Mouse (Mus musculus) spleen, adult 2 months (tissue): ENCODE measurements around the gene Fbxo42. TPM values are rescaled to one million over a fixed set of nuclear protein-coding genes. Genes with fewer than 3 reads are reported as not detected.
A peak's percentile ranks its signal among the peaks of the same experiment; 100 is the strongest.

Source experiments
- DNase-seq, 2 experiments: peaks; one replicate each; pipeline versions ENCODE4 v3.0.0 to v3.0.0-alpha.2; 2012 to 2021; ENCODE audit warnings: low spot score in 2 of 2, low read depth in 1 of 2
- H3K27ac ChIP-seq: fragments of 200-500 bp; 2 replicates; pipeline ENCODE4 v1.5.1; 2012; ENCODE audit warnings: low read length, inconsistent platforms; ENCODE audit not compliant: insufficient read depth
- H3K27me3 ChIP-seq: fragments of 200-500 bp; 2 replicates; pipeline ENCODE4 v1.6.1; 2012; ENCODE audit warnings: mild to moderate bottlenecking, moderate library complexity, low read length, inconsistent platforms; ENCODE audit not compliant: control insufficient read depth, insufficient read depth
- H3K36me3 ChIP-seq: fragments of 200-500 bp; 2 replicates; pipeline ENCODE4 v1.6.1; 2012; ENCODE audit warnings: mild to moderate bottlenecking, low read length, inconsistent platforms; ENCODE audit not compliant: control insufficient read depth, insufficient read depth
- H3K4me1 ChIP-seq: fragments of 200-500 bp; 2 replicates; pipeline ENCODE4 v1.6.1; 2011; ENCODE audit warnings: inconsistent platforms; ENCODE audit not compliant: control insufficient read depth, insufficient read depth, insufficient read length
- H3K4me3 ChIP-seq: fragments of 200-500 bp; 2 replicates; pipeline ENCODE4 v1.5.1; 2011; ENCODE audit warnings: mild to moderate bottlenecking, inconsistent platforms; ENCODE audit not compliant: insufficient read depth, insufficient read length; ENCODE audit errors: extremely low read depth
- CTCF ChIP-seq: fragments of 200-500 bp; IDR thresholded peaks from 2 replicates; pipeline ENCODE4 v1.5.1; 2011; ENCODE audit warnings: mild to moderate bottlenecking, inconsistent platforms; ENCODE audit not compliant: insufficient read depth, insufficient read length, insufficient replicate concordance; ENCODE audit errors: extremely low read depth
- POLR2A ChIP-seq: fragments of 200-500 bp; IDR thresholded peaks from 2 replicates; pipeline ENCODE4 v1.6.1; 2011; ENCODE audit warnings: low read depth, low read length, inconsistent platforms
- WGBS: fragments of 180-500 bp; shearing (Covaris S2); methylation state at CpG from one replicate; pipeline ENCODE4 v1.1.7; 2018; 5-methylcytosine and 5-hydroxymethylcytosine counted together
- polyA plus RNA-seq: library from polyadenylated mRNA; depleted of rRNA; stranded (reverse); fragments of >200 nt; gene quantifications from 2 replicates; pipeline ENCODE4 v1.2.3, GENCODE M21; 2012

The Fbxo42 gene
- polyA plus RNA-seq, 1 experiment, result 13.7 TPM

DNA sequence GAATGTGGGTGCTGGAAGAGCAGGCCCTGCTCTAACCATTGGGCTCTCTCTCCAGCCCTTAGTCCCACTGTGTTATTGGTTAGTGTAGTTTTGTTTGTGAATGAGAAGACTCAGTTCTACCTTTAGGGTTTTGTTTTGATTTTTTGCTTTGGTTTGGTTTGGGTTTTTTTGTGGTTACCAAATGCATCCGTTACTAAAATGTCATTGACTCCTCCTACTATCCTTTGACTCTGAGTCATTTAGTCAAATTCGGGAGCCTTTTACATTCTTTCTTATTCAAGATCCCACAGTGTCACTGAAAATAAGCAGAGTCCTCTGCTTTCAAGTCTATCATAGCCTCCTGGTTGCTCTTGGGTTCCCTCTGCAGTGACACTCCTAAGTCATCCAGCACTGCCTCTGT is 36.2 kb downstream of the Fbxo42 start:
- WGBS, result 69% methylated on average over 2 of the region's 2 CpGs
- Histone ChIP-seq H3K36me3 (peaks cover 10% of the 10 kb centered on the region), H3K4me3 (no peak overlapping the region), H3K27me3 (no peaks in the 10 kb centered on the region), H3K4me1 (no peaks in the 10 kb centered on the region), H3K27ac (no peak overlapping the region)
- no peak for TF ChIP-seq CTCF
- TF ChIP-seq POLR2A, result no peak
- peak in 1 of 2 experiments; percentile 2 for DNase-seq

DNA sequence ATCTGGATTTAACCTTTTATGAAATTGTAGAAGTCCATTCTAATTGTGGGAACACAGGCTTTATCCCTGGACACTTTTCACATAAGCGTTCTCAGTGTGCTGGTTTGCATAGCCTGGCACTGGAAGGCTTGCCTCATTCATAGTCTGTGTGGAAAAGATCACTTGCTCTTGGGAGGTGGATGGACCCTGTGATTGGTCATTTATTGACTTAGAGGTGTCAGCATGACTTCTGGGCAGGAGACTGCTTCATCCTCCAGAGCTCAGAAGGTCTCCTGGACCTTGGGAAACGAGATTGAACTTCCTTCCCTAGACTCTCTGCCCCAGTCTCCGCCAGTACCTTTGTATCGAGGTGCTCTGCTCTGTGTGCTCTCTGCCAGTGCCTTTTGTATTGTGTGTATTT is 36.7 kb downstream of the Fbxo42 start:
- DNase-seq, result no peak
- 93% methylated on average over 4 of the region's 4 CpGs for WGBS
- TF ChIP-seq CTCF (no peak), POLR2A (no peak)

DNA sequence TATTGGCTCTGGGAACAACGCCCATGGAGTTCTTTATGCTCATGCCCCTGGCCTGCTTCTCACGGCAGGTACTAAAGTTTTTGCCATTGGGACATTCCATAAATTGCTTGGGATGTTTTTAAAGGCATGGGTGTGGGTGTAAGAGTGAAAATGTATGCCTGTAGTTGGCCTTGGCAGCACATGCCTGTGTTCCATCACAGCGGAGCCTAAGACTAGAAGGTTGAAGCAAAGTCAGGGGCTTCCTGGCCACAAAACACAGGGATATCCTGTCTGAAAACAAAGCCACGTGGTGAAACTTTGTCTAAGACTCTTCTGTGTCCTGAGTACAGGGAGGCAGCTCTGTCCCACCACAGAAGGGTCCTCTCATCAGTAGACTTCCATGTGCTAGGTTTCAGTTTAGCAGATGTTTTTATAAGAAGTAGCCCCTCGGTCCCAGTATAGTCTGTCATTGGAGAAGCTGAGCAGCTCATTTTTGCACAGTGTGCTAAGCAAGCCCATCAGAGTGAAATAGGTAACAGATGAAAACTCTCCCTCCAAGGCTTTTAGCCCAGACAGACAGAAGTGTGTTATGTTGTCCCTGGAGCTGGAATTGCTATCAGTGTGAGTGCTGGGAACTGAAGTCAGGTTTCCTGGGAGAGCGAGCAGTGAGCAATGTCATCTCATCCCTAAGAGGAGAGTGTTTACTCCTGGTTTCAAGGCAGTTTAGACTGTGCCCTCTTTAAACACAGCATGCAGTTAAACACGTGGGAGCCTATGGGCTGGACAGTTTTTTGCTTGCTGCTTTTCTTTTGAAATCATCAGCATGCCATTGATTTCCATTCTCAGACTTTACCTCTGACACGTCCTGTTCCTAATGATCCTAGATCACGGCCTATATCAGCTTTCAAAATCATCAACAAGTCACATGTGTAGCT is 39.5 kb downstream of the Fbxo42 start:
- no peak overlapping the region for H3K4me3 ChIP-seq
- no peaks in the 10 kb centered on the region for H3K27me3 ChIP-seq
- no peak for DNase-seq
- H3K27ac ChIP-seq, result no peak overlapping the region
- TF ChIP-seq CTCF, result no peak
- TF ChIP-seq POLR2A, result no peak
- no peaks in the 10 kb centered on the region for H3K4me1 ChIP-seq
- peaks cover 5% of the 10 kb centered on the region for H3K36me3 ChIP-seq
- 78% methylated on average over 9 of the region's 9 CpGs for WGBS

More for the DNA sequence above, 36.7 kb downstream of the Fbxo42 start:
- no peaks in the 10 kb centered on the region for H3K27me3 ChIP-seq
- peaks cover 10% of the 10 kb centered on the region for H3K36me3 ChIP-seq
- no peak overlapping the region for H3K4me3 ChIP-seq
- no peaks in the 10 kb centered on the region for H3K4me1 ChIP-seq
- no peak overlapping the region for H3K27ac ChIP-seq

DNA sequence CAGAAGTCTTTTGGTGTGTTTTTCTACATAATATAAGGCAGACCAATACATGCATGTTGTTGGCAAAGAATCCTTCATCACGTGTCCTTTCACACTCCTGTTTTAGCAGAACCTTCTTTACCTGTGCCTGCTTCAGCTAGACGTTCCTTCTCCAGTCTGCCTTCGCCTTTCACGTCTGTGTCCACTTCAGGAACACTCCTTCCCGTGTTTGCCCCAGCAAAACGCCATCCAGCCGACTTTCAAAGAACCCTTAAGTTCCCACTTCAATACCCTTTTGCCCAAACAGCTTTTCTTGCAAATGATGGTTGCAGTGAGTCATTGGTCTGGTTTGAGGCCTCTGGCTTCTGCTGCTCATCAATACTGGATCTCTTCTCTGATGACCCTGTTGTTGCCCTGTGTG is 43.6 kb downstream of the Fbxo42 start:
- Histone ChIP-seq H3K27me3 (no peaks in the 10 kb centered on the region), H3K4me3 (no peak overlapping the region), H3K36me3 (peaks cover 13% of the 10 kb centered on the region), H3K4me1 (no peaks in the 10 kb centered on the region), H3K27ac (no peak overlapping the region)
- WGBS, result 94% methylated on average over 7 of the region's 7 CpGs
- no peak for DNase-seq
- no peak for TF ChIP-seq CTCF
- TF ChIP-seq POLR2A, result no peak

DNA sequence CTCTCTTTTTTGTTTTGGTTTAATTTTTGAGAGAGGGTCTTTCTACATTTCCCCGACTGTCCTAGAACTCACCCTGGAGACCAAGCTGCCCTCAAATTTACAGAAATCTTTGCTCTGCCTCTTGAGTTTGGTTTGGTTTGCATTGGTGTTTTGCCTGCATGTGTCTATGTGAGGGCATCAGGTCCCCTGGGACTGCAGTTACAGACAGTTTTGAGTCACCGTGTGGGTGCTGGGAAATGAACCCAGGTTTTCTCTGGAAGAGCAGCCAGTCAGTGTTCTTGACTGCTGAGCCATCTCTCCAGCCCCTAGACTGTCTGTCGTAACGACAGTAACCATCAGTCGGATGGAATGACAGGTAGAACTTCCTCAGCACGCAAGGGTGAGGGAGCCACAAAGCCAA is 46.8 kb downstream of the Fbxo42 start:
- Histone ChIP-seq H3K36me3 (peaks cover 31% of the 10 kb centered on the region), H3K4me3 (no peak overlapping the region), H3K4me1 (no peaks in the 10 kb centered on the region), H3K27ac (no peak overlapping the region), H3K27me3 (no peaks in the 10 kb centered on the region)
- no peak for TF ChIP-seq CTCF
- no peak for TF ChIP-seq POLR2A
- DNase-seq, result no peak
- WGBS, result 88% methylated on average over 6 of the region's 6 CpGs

DNA sequence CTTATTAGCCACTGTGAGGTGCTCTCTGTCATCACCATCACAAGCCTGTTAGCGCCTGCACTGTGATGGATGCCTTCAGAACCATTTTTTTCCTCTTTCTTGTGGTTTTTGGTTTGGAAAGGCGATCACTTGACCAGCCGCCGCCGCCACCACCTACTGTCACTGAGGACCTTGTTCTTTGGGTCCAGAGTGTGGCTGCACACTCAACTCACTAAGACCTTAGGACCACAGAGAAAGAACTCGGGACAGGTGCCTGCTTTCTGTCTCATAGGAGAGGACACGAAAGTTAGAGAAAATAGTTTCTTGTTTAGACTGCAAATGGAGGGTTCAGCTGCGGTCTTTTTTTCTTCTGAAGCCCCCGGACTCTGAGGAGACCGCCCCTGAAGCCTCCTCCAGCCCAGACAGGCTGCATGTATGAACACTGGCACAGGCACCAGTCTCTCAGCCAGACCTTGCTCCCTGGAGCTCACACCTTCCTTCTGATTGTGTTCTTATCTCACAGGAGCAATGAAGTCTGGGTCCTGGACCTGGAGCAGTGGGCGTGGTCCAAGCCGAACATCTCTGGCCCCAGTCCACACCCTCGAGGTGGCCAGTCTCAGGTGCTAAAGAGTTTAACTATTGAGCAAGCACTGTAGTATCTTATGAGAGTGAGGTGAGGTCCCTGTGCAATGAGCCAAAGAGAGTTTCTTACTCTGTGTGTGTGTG is 49.4 kb downstream of the Fbxo42 start:
- no peak for TF ChIP-seq CTCF
- TF ChIP-seq POLR2A, result no peak
- H3K4me3 ChIP-seq, result no peak overlapping the region
- peaks cover 44% of the 10 kb centered on the region for H3K36me3 ChIP-seq
- H3K27ac ChIP-seq, result no peak overlapping the region
- DNase-seq, result no peak
- 96% methylated on average over 13 of the region's 13 CpGs for WGBS
- no peaks in the 10 kb centered on the region for H3K27me3 ChIP-seq
- no peaks in the 10 kb centered on the region for H3K4me1 ChIP-seq

DNA sequence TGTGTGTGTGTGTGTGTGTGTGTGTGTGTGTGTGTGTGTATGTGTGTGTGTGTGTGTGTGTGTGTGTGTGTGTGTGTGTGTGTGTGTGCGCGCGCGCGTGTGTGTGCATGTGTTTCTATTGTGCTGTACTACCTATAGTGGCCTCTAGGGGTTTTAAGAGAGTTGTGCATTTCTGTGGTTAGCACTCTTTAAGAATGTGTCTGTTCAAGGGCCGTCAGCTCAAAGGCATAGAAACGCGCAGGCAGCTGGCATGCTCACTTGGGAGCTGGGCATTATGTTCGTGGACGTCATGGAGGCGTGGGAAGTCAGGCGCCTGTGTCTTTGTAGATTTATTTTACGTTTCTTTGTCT is 49.9 kb downstream of the Fbxo42 start:
- WGBS, result 99% methylated on average over 13 of the region's 13 CpGs
- Histone ChIP-seq H3K36me3 (peaks cover 46% of the 10 kb centered on the region), H3K4me1 (no peaks in the 10 kb centered on the region), H3K4me3 (no peak overlapping the region), H3K27me3 (no peaks in the 10 kb centered on the region), H3K27ac (no peak overlapping the region)
- DNase-seq, result no peak
- no peak for TF ChIP-seq POLR2A
- no peak for TF ChIP-seq CTCF
